ENCODE assay signal across 24 mouse cellular contexts in genomic region chr3:153339091-153339490, GRCm38 (mm10).
A peak's percentile ranks its signal among the peaks of the same experiment; 100 is the strongest.
DNase-seq lines count a peak whose midpoint lies in the region; ATAC-seq and TF ChIP-seq lines count a peak whose summit lies in the region.
"Had no signal": no experiment of that assay in that cellular context is flagged by ENCODE, and none has a peak within 500 bp of the region (broad histone marks: within the 10 kb centered on the region; RNA-seq: fewer than 3 reads in every experiment).

No protein-coding gene starts in this region.

- no peak overlapping the region for H3K27ac ChIP-seq in forebrain, embryonic 14.5 days (ENCODE audit: low read depth, low read length)
- no peak overlapping the region for H3K27ac ChIP-seq in forebrain, embryonic 15.5 days (replicated peaks)
- peak overlapping the region; percentile 44; the same call in 1 of the 2 replicates for H3K27ac ChIP-seq in left cerebral cortex, adult 2 months
- H3K27ac ChIP-seq: embryonic facial prominence, embryonic 15.5 days; forebrain, embryonic 10.5 days; midbrain, embryonic 15.5 days; neural tube, embryonic 15.5 days had no signal

- intact Hi-C loops in left cerebral cortex, adult 2 months (cut with DNase I) = loop anchor here (5.0 kb wide), 1 partner anchor 357 kb away; the partner anchor contains the start of gene St6galnac5
- intact Hi-C loops in left cerebral cortex, postnatal 36 days (cut with DNase I) = no loop called here

- H3K36me3 ChIP-seq in forebrain, embryonic 14.5 days (ENCODE audit: control insufficient read depth, insufficient read depth, low read length) = no peaks in the 10 kb centered on the region
- H3K36me3 ChIP-seq in forebrain, embryonic 15.5 days = no peaks in the 10 kb centered on the region
- H3K36me3 ChIP-seq: embryonic facial prominence, embryonic 15.5 days; forebrain, embryonic 10.5 days; midbrain, embryonic 15.5 days; neural tube, embryonic 15.5 days had no signal

- 81% methylated on average over 12 of the region's 12 CpGs for WGBS in forebrain, embryonic 14.5 days
- 78% methylated on average over 12 of the region's 12 CpGs for WGBS in forebrain, embryonic 15.5 days

- H3K4me2 ChIP-seq in forebrain, embryonic 14.5 days (ENCODE audit: low read length) = no peak overlapping the region
- H3K4me2 ChIP-seq in forebrain, embryonic 15.5 days (replicated peaks) = no peak overlapping the region
- H3K4me2 ChIP-seq: embryonic facial prominence, embryonic 15.5 days; midbrain, embryonic 15.5 days; neural tube, embryonic 15.5 days had no signal

- no peaks in the 10 kb centered on the region for H3K27me3 ChIP-seq in forebrain, embryonic 14.5 days (replicated peaks; ENCODE audit: control insufficient read depth, insufficient read depth, low read length)
- no peaks in the 10 kb centered on the region for H3K27me3 ChIP-seq in forebrain, embryonic 15.5 days
- H3K27me3 ChIP-seq: embryonic facial prominence, embryonic 15.5 days; midbrain, embryonic 15.5 days; neural tube, embryonic 15.5 days; Patski had no signal

- DNase-seq in forebrain, embryonic 14.5 days (ENCODE audit: low spot score) = peak; percentile 16
- no peak for DNase-seq in left cerebral cortex, adult 2 months (ENCODE audit: extremely low spot score in 1 of 2, low spot score in 2 of 2)
- no peak for DNase-seq in left cerebral cortex, adult 11 months (ENCODE audit: low spot score)
- peak; percentile 43 to 63 for DNase-seq in frontal cortex, postnatal 36 days (ENCODE audit: low spot score in 2 of 2)
- peak; percentile 32 to 39 for DNase-seq in left cerebral cortex, postnatal 36 days (ENCODE audit: low spot score in 2 of 2)
- DNase-seq in thymus, postnatal 0 days (ENCODE audit: low spot score) = no peak
- DNase-seq: adrenal gland, adult 8-10 months; cerebellum, adult 11-12 months; cerebellum, postnatal 14 days; heart, postnatal 36 days; kidney, postnatal 36 days; liver; lung, postnatal 14 days; thymus, postnatal 4 days had no signal

- H3K4me1 ChIP-seq in forebrain, embryonic 14.5 days (ENCODE audit: control insufficient read depth, insufficient read depth, low read length) = no peaks in the 10 kb centered on the region
- no peaks in the 10 kb centered on the region; the same call in 1 of the 2 replicates for H3K4me1 ChIP-seq in forebrain, embryonic 15.5 days
- H3K4me1 ChIP-seq: embryonic facial prominence, embryonic 15.5 days; forebrain, embryonic 10.5 days; midbrain, embryonic 15.5 days; neural tube, embryonic 15.5 days had no signal

- H3K9ac ChIP-seq in forebrain, embryonic 14.5 days (ENCODE audit: low read length) = no peak overlapping the region
- H3K9ac ChIP-seq in forebrain, embryonic 15.5 days (replicated peaks) = no peak overlapping the region
- H3K9ac ChIP-seq: embryonic facial prominence, embryonic 15.5 days; midbrain, embryonic 15.5 days; neural tube, embryonic 15.5 days had no signal

- no peak for TF ChIP-seq CTCF in left cerebral cortex, adult 2 months (IDR thresholded peaks at IDR 0.05)

- no peaks in the 10 kb centered on the region for H3K9me3 ChIP-seq in forebrain, embryonic 14.5 days (replicated peaks; ENCODE audit: control insufficient read depth, low read length)
- H3K9me3 ChIP-seq in forebrain, embryonic 15.5 days = no peaks in the 10 kb centered on the region
- H3K9me3 ChIP-seq: embryonic facial prominence, embryonic 15.5 days; forebrain, embryonic 10.5 days; midbrain, embryonic 15.5 days; neural tube, embryonic 15.5 days had no signal

- H3K4me3 ChIP-seq in forebrain, embryonic 14.5 days (ENCODE audit: low read depth, low read length) = no peak overlapping the region
- H3K4me3 ChIP-seq in forebrain, embryonic 15.5 days = no peak overlapping the region
- no peak overlapping the region for H3K4me3 ChIP-seq in left cerebral cortex, adult 2 months
- H3K4me3 ChIP-seq: embryonic facial prominence, embryonic 15.5 days; forebrain, embryonic 10.5 days; midbrain, embryonic 15.5 days; neural tube, embryonic 15.5 days had no signal

- no peak for ATAC-seq in forebrain, embryonic 14.5 days
- no peak for ATAC-seq in forebrain, embryonic 15.5 days (replicated peaks)
- no peak for ATAC-seq in megakaryocyte-erythroid progenitor cell, adult 5-6 weeks (replicated peaks; ENCODE audit: low FRiP score, low TSS enrichment, poor library complexity, severe bottlenecking)
- ATAC-seq: CD4-positive, CD25-positive, alpha-beta regulatory T cell, adult 4 months; hindbrain, embryonic 16.5 days; intestine, embryonic 16.5 days; midbrain, embryonic 15.5 days; Patski had no signal

Comparison
In these comparisons a context has a peak if more than half of its experiments do, and no peak if none do; other contexts are left out.
1. DNase-seq: peak in forebrain, embryonic 14.5 days (single experiment), frontal cortex, postnatal 36 days (2 of 2) and left cerebral cortex, postnatal 36 days (2 of 2); none in left cerebral cortex, adult 2 months (0 of 2), left cerebral cortex, adult 11 months (single experiment) and thymus, postnatal 0 days (single experiment).